Mouse (Mus musculus) midbrain, embryonic 10.5 days (tissue): Measurements from ENCODE around the gene Cacna1e. TPM values are rescaled to one million over a fixed set of nuclear protein-coding genes. Genes with fewer than 3 reads are reported as not detected.
A peak's percentile ranks its signal among the peaks of the same experiment; 100 is the strongest.

Experiments used
- DNase-seq: peaks from one replicate; pipeline ENCODE4 v3.0.0-alpha.2; 2017; ENCODE audit warnings: low spot score
- H3K27ac ChIP-seq: fragments of 300-500 bp; sonication (generic); replicated peaks from 2 replicates; pipeline ENCODE4 v1.5.1; 2016; ENCODE audit warnings: mild to moderate bottlenecking
- H3K27me3 ChIP-seq: fragments of 300-500 bp; sonication (generic); 2 replicates; pipeline ENCODE4 v1.6.1; 2016; ENCODE audit warnings: low read depth, mild to moderate bottlenecking; ENCODE audit not compliant: poor library complexity, severe bottlenecking
- H3K36me3 ChIP-seq: fragments of 300-500 bp; sonication (generic); 2 replicates; pipeline ENCODE4 v1.6.1; 2016; ENCODE audit warnings: mild to moderate bottlenecking, moderate library complexity
- H3K4me1 ChIP-seq: fragments of 300-500 bp; sonication (generic); 2 replicates; pipeline ENCODE4 v1.6.1; 2016
- H3K4me3 ChIP-seq: fragments of 300-500 bp; sonication (generic); 2 replicates; pipeline ENCODE4 v1.5.1; 2016; ENCODE audit warnings: mild to moderate bottlenecking, moderate library complexity
- H3K9me3 ChIP-seq: fragments of 300-500 bp; sonication (generic); replicated peaks from 2 replicates; pipeline ENCODE4 v1.6.1; 2016; ENCODE audit warnings: mild to moderate bottlenecking
- WGBS: fragments of 180-500 bp; shearing (Covaris S2); methylation state at CpG from one replicate; pipeline ENCODE4 v1.1.7; 2016; 5-methylcytosine and 5-hydroxymethylcytosine counted together
- polyA plus RNA-seq: library from polyadenylated mRNA; unstranded; fragments of >200 nt; fragmentation: Nextera tagmentation; extraction: Ambion mirVana; gene quantifications from 2 replicates; pipeline ENCODE4 v1.2.1, GENCODE M21; 2016

Gene Cacna1e
- polyA plus RNA-seq, 1 experiment from 2014 or later = 1.3 TPM

GRCm38 (mm10) chr1:154763132-154763531 is 121.2 kb downstream of the Cacna1e start:
- no peak overlapping the region for H3K4me3 ChIP-seq
- no peaks in the 10 kb centered on the region for H3K4me1 ChIP-seq
- H3K27me3 ChIP-seq = no peaks in the 10 kb centered on the region
- no peaks in the 10 kb centered on the region for H3K36me3 ChIP-seq
- no peaks in the 10 kb centered on the region for H3K9me3 ChIP-seq
- no peak overlapping the region for H3K27ac ChIP-seq
- no peak for DNase-seq
- WGBS = 83% methylated on average over 4 of the region's 4 CpGs

DNA sequence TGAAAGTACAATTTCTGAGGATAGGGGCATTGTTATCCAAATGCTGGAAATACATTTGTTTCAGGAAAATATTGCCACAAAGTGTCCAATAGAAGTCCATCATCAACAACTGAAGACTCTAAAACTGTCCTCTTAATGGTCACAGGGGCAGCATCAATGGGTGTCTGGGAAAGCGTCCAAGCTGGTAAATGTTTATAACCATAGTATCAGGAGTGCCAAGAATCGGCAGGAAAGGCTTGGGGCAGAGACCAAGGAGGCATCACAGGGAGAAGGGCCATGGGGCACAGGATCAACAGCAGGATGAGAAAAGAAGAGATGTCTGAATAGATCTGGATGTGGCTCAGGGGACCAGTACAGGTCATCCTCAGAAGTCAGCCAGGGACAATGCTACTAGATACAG is 132.2 kb downstream of the Cacna1e start:
- DNase-seq = no peak
- H3K9me3 ChIP-seq = no peaks in the 10 kb centered on the region
- 85% methylated on average over 2 of the region's 2 CpGs for WGBS
- H3K4me1 ChIP-seq = no peaks in the 10 kb centered on the region
- no peak overlapping the region for H3K4me3 ChIP-seq
- no peaks in the 10 kb centered on the region for H3K36me3 ChIP-seq
- no peaks in the 10 kb centered on the region for H3K27me3 ChIP-seq
- H3K27ac ChIP-seq = no peak overlapping the region

DNA sequence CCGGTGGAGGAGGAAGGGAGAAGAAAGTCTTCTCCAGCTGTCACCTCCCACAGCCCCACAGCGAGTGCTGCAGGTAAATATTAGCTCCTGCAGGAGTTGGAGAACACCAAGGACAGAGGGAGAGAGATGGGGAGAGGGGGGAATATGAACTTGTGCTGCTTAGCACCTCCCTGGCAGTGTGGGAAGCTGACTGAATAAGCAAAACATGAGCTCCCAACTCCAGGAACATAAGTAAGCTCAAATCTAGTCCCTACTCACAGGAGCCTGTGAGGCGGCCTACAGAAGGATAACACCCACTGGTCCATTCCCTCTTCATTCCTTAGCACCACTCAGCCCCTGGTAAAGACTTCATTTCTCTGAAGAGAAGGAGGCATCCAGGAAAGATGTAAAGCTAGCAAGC is 135.8 kb downstream of the Cacna1e start:
- Histone ChIP-seq H3K4me3 (no peak overlapping the region), H3K36me3 (no peaks in the 10 kb centered on the region), H3K4me1 (no peaks in the 10 kb centered on the region), H3K27ac (no peak overlapping the region), H3K9me3 (no peaks in the 10 kb centered on the region), H3K27me3 (no peaks in the 10 kb centered on the region)
- 79% methylated on average over 3 of the region's 3 CpGs for WGBS
- DNase-seq = no peak

GRCm38 (mm10) chr1:154745241-154745640 is 139.1 kb downstream of the Cacna1e start:
- H3K36me3 ChIP-seq = no peaks in the 10 kb centered on the region
- no peaks in the 10 kb centered on the region for H3K27me3 ChIP-seq
- no peak overlapping the region for H3K4me3 ChIP-seq
- no peaks in the 10 kb centered on the region for H3K4me1 ChIP-seq
- H3K9me3 ChIP-seq = no peaks in the 10 kb centered on the region
- 91% methylated on average over 6 of the region's 6 CpGs for WGBS
- no peak overlapping the region for H3K27ac ChIP-seq
- no peak for DNase-seq

DNA sequence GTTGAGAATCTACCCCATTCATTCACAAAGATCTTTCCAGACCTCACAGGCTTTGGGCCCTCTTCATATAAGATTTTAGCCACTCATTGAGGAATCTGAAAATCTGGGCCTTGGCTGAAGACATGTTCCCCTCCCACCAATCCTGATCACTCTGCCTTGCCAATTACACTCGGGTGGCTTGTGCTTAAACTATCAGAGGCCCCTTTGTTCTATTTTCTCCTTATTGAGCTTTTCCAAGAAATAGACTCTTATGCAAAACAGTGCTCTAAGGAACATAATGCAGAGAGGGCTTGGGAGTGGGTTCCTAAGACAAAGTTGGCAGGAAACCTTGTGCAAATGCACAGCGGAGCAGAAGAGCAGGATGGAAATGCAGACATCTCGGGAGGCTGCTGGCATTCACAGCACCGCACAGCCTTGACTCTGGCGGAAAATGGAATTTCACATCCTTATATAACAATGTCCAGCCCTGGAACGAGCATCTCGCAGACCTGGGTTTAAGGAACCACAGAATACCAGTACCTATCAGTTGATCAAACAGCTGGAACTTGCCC is 153.8 kb downstream of the Cacna1e start:
- peaks cover 17% of the 10 kb centered on the region for H3K4me1 ChIP-seq
- H3K27me3 ChIP-seq = peaks cover 46% of the 10 kb centered on the region
- no peak overlapping the region for H3K27ac ChIP-seq
- H3K9me3 ChIP-seq = no peaks in the 10 kb centered on the region
- 77% methylated on average over 7 of the region's 7 CpGs for WGBS
- H3K36me3 ChIP-seq = no peaks in the 10 kb centered on the region
- H3K4me3 ChIP-seq = no peak overlapping the region
- no peak for DNase-seq

- H3K4me3 ChIP-seq = no peak overlapping the region
- peak; percentile 68 for DNase-seq
- no peak overlapping the region for H3K27ac ChIP-seq
- 65% methylated on average over 6 of the region's 6 CpGs for WGBS
- H3K9me3 ChIP-seq = no peaks in the 10 kb centered on the region
- H3K36me3 ChIP-seq = no peaks in the 10 kb centered on the region
- peaks cover 57% of the 10 kb centered on the region for H3K27me3 ChIP-seq
- peaks cover 28% of the 10 kb centered on the region for H3K4me1 ChIP-seq
Observed at GRCm38 (mm10) chr1:154729269-154729980, 154.9 kb downstream of the Cacna1e start.

DNA sequence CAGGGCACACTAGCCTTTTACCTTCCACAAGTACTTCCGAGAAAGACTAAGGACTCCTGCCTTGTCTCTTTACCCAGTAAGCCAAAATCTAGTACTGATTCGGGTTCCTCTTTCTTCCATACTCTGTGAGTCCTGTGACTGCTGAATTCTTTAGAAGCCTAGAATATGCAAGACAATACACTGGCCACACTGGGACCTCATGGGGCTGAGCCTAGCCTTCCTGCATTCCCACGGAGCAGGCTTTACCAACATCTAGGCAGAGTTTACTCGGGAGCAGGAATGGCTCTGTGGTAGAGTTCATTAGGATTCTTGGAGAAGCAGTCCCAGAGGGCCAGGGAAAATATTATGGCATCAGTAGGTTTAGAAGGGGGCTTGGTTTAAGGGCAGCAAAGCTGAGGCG is 155.6 kb downstream of the Cacna1e start:
- Histone ChIP-seq H3K36me3 (no peaks in the 10 kb centered on the region), H3K27ac (no peak overlapping the region), H3K9me3 (no peaks in the 10 kb centered on the region), H3K4me3 (no peak overlapping the region), H3K27me3 (peaks cover 64% of the 10 kb centered on the region), H3K4me1 (peaks cover 35% of the 10 kb centered on the region)
- WGBS = 44% methylated on average over 5 of the region's 5 CpGs
- no peak for DNase-seq

- Histone ChIP-seq H3K27me3 (peaks cover 74% of the 10 kb centered on the region), H3K27ac (no peak overlapping the region), H3K4me1 (peaks cover 43% of the 10 kb centered on the region), H3K36me3 (no peaks in the 10 kb centered on the region), H3K4me3 (no peak overlapping the region), H3K9me3 (no peaks in the 10 kb centered on the region)
- no peak for DNase-seq
- 87% methylated on average over 8 of the region's 8 CpGs for WGBS
Observed at GRCm38 (mm10) chr1:154727696-154728095, 156.6 kb downstream of the Cacna1e start.

DNA sequence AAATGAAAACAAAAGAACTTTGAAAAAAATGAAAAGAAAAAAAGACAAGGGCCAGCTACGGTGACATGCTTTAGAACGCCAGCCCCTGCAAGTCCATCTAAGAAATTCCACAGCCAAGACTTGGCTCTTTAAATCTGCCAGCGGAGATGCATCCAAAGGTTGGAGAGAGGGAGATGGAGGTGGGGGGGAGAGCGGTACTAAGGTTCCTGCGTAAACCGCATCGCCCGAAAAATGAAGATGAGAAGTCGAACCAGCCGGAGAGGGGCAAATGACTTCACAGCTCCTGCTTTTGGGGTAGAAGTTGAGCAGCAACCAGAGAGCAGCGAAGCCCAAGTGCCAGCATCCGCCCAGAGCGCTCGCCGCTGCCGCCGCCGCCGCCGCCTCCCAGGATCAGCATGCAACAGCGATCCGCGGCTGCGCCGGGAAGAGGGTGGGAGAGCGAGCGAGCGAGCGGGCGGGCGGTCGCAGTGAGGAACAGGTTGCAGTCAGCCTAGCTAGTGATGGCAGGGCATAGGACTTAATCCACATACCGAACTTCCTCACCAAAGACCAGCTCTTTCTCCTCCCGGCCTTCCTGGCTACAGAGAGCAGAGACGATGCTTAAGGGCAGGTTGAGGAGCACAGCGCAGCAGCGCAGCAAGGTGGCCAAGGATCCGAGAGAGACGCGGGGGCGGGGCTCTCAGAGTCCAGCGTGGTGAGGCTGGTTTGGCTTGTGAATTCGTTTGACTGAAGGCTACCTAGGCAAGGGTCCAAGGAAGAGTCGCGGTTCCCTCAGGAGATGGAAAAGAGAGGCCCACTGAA is 157.7 kb downstream of the Cacna1e start:
- WGBS = under 1% methylated on average over 45 of the region's 45 CpGs
- Histone ChIP-seq H3K4me1 (peaks cover 43% of the 10 kb centered on the region), H3K4me3 (peak overlapping the region; percentile 62), H3K27ac (peak overlapping the region; percentile 39), H3K9me3 (no peaks in the 10 kb centered on the region), H3K36me3 (no peaks in the 10 kb centered on the region), H3K27me3 (peaks cover 86% of the 10 kb centered on the region)
- DNase-seq = peak; percentile 78

- peak overlapping the region; percentile 62 for H3K4me3 ChIP-seq
- no peaks in the 10 kb centered on the region for H3K36me3 ChIP-seq
- 16% methylated on average over 35 of the region's 35 CpGs for WGBS
- H3K27ac ChIP-seq = peak overlapping the region; percentile 63; the same call in 1 of the 2 replicates
- H3K9me3 ChIP-seq = no peaks in the 10 kb centered on the region
- peak; percentile 44 for DNase-seq
- peaks cover 43% of the 10 kb centered on the region for H3K4me1 ChIP-seq
- H3K27me3 ChIP-seq = peaks cover 85% of the 10 kb centered on the region
Observed at GRCm38 (mm10) chr1:154725356-154726320, 158.7 kb downstream of the Cacna1e start.

- DNase-seq = peak; percentile 66
- H3K4me1 ChIP-seq = peaks cover 45% of the 10 kb centered on the region
- H3K36me3 ChIP-seq = no peaks in the 10 kb centered on the region
- peaks cover 72% of the 10 kb centered on the region for H3K27me3 ChIP-seq
- H3K27ac ChIP-seq = peak overlapping the region; percentile 80
- no peaks in the 10 kb centered on the region for H3K9me3 ChIP-seq
- H3K4me3 ChIP-seq = peak overlapping the region; percentile 62
- WGBS = under 1% methylated on average over 19 of the region's 19 CpGs
Observed at GRCm38 (mm10) chr1:154723537-154724286, 160.6 kb downstream of the Cacna1e start.
